Mouse (Mus musculus): Measurements from ENCODE around the gene Btrc.

Btrc gene

GRCm38 (mm10) chr19:45567367-45567766 lies 203.8 kb downstream of the Btrc start:
- in situ Hi-C loops (cut with MboI, MseI) = no loop called here

DNA sequence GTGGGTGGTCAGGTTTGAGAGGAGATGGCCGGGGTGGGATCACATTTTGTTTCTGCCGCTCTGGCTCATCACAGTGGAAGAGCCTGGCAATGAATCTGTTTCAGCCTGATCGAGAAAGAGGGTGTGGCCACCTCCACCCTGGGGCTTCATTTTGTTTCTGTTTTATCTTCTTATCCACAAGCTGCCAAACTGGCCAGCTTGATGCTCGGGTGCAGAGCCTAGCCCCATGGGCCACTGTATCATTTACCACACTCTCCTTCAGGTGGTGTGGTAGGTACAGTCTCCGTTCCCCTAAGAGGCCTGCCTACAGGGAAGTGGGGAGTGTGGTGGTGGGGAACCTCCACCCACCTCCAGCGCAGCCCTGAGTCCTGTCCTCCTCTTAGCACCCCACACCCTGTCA lies 209.5 kb downstream of the Btrc start:
- in situ Hi-C loops (cut with MboI, MseI) = loop anchor here (5.0 kb wide), 1 partner anchor 174 kb away; the partner anchor contains the start of gene Npm3

DNA sequence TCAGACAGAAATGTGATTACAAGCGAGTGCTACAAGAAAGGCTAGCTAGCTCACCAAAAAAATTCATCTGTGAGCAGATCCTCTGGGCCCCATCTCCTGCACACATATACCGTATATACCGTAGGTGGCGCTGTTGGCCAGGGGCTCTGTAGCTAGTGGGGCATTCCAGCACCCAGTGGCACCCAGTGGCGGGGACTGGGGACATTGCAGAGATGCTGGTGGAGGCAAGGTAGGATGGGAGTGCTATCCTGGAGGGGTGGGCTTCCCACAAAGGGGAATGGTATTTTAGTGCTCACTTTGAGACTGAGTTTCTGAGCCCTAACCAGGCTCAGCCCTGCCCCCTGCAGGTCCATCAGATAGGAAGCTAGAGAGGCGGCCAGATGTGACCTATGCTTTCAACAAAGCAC lies 210.3 kb downstream of the Btrc start:
- in situ Hi-C loops (cut with MboI, MseI) = loop anchor here (5.0 kb wide), 1 partner anchor 173 kb away; the partner anchor contains the start of gene Npm3

DNA sequence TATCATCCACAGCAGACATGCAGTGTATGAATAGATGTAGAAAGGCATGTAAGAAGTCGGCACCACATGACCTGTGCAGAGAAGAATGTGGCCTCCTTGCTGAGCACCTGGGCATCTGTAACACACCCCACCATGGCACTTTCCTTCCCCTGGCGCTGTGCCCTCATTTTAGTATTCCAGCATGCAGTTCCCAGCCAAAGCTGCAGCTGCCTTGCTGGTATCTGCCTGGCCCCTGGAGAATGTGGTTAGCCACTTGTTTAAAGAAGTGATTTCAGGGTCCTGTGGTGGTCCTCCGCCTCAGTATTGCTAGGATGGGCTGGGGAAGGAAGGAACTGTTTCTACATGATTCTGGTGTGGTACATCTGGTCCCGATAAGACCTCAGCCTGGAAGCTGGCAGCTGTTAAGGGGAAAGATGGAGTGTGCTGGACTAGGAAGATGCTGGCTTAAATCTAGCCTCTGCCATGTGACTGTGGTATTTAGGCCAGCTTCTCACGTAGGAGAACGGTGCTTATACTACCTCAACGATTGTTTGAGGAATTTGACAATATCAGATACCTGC lies 210.9 kb downstream of the Btrc start:
- in situ Hi-C loops (cut with MboI, MseI) = loop anchor here (5.0 kb wide), 1 partner anchor 173 kb away; the partner anchor contains the start of gene Npm3

- in situ Hi-C loops (cut with MboI, MseI) = loop anchor here (5.0 kb wide), 1 partner anchor 172 kb away; the partner anchor contains the start of gene Npm3
Measured at GRCm38 (mm10) chr19:45574941-45575631, 211.6 kb downstream of the Btrc start.

GRCm38 (mm10) chr19:45575632-45576001 lies 212.1 kb downstream of the Btrc start:
- in situ Hi-C loops (cut with MboI, MseI) = no loop called here

GRCm38 (mm10) chr19:45577141-45577750 lies 213.7 kb downstream of the Btrc start:
- in situ Hi-C loops (cut with MboI, MseI) = no loop called here

DNA sequence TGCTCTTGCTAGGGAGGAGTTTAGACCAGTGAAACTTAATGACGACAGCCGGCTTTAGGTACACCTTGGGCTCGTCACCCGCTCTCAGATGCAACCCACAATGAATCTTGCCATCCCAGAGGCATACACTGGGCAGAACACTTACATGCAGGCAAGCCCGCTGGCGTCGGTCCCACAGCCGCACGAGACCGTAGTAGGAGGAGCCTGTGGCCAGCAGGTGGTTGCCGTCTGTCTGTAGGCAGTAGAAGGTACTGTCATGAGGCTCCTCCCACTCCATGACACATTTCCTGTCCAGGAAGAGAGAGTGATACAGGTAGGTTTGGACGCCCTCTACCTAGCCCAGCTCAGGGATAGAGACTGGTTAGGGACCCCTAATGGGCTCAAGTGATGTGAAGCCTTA lies 215.4 kb downstream of the Btrc start:
- in situ Hi-C loops (cut with MboI, MseI) = no loop called here

GRCm38 (mm10) chr19:45579416-45579815 lies 215.9 kb downstream of the Btrc start:
- in situ Hi-C loops (cut with MboI, MseI) = no loop called here

All from regulatory T cell (primary cell).